Mouse (Mus musculus) activated CD4-positive, CD25-positive, alpha-beta regulatory T cell, adult 4 months (primary cell): ENCODE results near the gene Hs6st2. TPM values are rescaled to one million over a fixed set of nuclear protein-coding genes. Genes with fewer than 3 reads are reported as not detected.

Source experiments
- polyA plus RNA-seq, 2 experiments: library from polyadenylated mRNA; unstranded; fragments of 100-300 nt; shearing (Covaris generic); gene quantifications; one replicate each; pipeline ENCODE4 v1.2.1; 2017

The Hs6st2 gene
- polyA plus RNA-seq, 2 experiments from 2014 or later: 0.45 TPM; not detected in 1

Other genes starting within 250 kb of the Hs6st2 start
- gene Usp26, start 119.4 kb upstream of the Hs6st2 start, polyA plus RNA-seq: not detected